Mouse (Mus musculus) T-cell, adult 66 days (primary cell): ENCODE results near the gene Scn3a. TPM values are rescaled to one million over a fixed set of nuclear protein-coding genes. Genes with fewer than 3 reads are reported as not detected.

Experiments used
- total RNA-seq, 2 experiments: library from RNA; stranded (reverse); gene quantifications; 3 replicates in 1 of 2; 4 replicates in 1 of 2; pipeline ENCODE4 v1.2.4; 2023

Gene Scn3a
- not detected for total RNA-seq

DNA sequence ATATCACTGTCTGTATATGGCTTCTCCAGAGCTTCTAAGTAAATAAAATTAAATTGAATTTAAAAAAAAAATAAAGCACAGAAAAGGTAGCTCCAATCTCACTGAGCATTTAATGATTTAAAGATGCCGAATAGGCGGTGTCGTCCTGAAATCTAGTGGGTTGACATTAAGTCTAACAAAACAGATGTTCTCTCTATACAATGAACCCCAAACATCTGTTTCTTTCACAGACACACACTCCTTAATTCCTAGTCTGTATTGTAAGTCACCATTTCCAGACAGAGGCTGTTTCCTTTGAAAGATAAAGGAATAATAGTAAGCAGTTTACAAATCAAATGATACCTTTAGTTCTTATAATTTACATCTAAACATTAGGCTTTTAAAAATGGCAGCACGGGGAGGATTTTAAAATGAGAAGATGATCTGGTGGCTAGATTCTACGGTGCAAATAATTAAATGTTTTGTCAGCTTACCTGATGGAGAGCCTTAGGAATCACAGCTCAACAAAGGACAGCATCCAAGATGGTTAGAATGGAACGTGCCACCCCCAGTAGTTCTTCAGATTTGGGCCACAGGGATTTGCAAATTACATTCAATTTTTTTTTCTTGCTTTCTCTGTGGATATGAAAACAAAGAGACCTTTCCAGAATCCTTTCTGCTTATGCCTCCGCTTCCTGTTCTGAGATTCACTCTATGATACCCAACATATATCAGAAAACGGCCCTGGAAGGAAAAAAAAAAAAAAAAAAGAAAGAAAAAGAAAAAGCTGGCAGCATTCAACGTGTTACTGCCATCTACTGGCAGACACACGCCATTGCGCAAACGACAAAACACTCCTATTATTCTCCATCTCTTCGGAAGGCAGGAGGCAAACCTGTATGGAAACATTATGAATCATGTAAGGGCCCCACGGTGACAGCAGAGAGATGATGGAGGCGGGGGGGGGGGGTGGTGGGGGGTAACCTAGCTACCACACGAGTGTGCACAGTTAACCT, at the start of gene Scn3a:
Gene Scn3a, minus strand, starts transcription at position 835 of the 995 bp plus-strand sequence.

Other genes with a start within 250 kb of the Scn3a start
- not detected for gene Slc38a11, start 203.6 kb downstream of the Scn3a start, total RNA-seq
- gene Scn2a, start 53.1 kb upstream of the Scn3a start, total RNA-seq, result under 1 TPM in 1 of 2 experiments, not detected in 1; 0.09 TPM